Mouse (Mus musculus): ENCODE results near the gene P2rx7.
A peak's percentile ranks its signal among the peaks of the same experiment; 100 is the strongest.

P2rx7 gene

GRCm38 (mm10) chr5:122731321-122731720 lies 87.6 kb downstream of the P2rx7 start:
- peak; percentile 49 to 64 for DNase-seq (ENCODE audit: low spot score in 2 of 2)

GRCm38 (mm10) chr5:122731991-122732673 lies 88.4 kb downstream of the P2rx7 start:
- DNase-seq (ENCODE audit: low spot score in 2 of 2): peak in 1 of 2 experiments; percentile 31

- DNase-seq (ENCODE audit: low spot score in 2 of 2): no peak
Observed at GRCm38 (mm10) chr5:122733881-122734280, 90.2 kb downstream of the P2rx7 start.

GRCm38 (mm10) chr5:122735853-122736252 lies 92.1 kb downstream of the P2rx7 start:
- no peak for DNase-seq (ENCODE audit: low spot score in 2 of 2)

GRCm38 (mm10) chr5:122736761-122737160 lies 93.0 kb downstream of the P2rx7 start:
- DNase-seq (ENCODE audit: low spot score in 2 of 2): no peak

All from urinary bladder, postnatal 36 days (tissue).